Mouse (Mus musculus): ENCODE results near the gene Map4k4.

The Map4k4 gene

DNA sequence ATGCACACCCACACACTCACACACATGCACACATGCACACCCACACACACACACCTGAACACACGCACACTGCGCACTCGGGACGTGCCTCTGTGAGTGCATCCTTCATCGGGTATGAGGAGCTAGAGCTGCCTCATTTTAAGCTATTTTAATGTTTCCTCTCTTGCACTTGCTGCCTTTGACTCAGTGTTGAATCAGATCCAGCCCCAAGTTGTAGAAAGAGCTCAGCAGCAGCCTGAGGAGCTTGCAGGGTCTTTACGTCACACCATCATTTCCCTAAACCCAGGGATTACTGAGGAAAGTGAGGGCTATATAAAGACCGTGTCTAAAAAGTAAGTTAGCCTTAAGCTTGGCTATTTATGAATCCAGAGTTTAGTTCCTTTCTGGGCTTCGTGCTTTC, 62.1 kb downstream of the Map4k4 start:
- DNase-seq (ENCODE audit: low spot score in 2 of 2), result no peak

DNA sequence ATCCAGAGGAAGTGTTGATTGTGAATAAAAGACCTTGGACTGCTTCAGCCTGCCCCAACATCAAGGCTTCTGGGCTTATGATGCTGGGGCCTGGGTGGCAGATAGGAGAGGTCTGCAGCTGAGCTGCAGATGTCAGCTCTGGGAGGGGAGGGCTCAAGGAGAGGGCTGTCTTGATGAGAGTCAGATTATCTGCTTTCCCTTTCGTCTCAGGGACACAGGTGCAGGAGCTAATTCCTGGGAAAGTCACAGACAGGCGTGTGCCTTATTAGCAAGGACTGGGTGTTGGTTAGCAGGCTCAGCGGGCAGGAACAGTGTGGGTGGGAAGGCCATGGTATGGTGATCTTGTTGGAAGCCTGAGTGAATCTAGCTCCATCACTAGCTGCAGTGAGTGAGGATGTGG, 63.1 kb downstream of the Map4k4 start:
- DNase-seq (ENCODE audit: low spot score in 2 of 2), result no peak

DNA sequence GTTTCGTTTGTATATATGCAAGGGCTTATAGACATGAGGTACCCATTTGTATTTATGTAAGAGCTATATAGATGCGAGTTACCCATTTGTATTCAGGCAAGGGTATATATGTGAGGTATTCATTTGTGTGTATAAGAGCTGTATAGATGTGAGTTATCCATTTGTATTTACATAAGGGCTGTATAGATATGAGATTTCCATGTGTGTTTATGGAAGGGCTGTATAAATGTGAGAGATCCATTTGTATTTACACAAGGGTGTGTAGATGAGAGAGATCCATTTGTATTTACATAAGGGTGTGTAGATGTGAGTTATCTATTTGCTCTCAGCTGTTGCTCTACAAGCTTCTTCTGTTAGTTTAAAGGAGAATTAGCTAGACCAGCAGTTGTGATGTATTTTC, 63.7 kb downstream of the Map4k4 start:
- no peak for DNase-seq (ENCODE audit: low spot score in 2 of 2)

DNA sequence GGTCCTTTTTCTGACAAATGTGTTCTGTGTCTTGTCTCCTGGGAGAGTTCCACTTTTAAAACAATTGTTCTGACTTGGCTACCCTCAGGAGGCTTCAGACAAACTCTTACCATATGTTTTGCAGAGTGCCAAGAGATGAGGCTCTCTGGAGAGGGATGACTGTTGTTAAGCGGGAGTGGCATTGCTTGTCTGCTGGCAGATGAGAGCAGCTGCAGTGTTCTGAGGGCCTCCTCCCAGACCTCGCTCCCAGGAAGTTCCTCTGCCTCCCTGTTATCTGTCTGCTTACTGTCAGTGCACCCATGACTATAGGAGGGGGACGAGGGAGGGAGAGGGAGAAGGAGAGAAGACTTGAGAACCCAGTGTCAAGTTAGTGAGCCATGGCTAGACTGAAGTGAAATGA, 64.7 kb downstream of the Map4k4 start:
- no peak for DNase-seq (ENCODE audit: low spot score in 2 of 2)

DNA sequence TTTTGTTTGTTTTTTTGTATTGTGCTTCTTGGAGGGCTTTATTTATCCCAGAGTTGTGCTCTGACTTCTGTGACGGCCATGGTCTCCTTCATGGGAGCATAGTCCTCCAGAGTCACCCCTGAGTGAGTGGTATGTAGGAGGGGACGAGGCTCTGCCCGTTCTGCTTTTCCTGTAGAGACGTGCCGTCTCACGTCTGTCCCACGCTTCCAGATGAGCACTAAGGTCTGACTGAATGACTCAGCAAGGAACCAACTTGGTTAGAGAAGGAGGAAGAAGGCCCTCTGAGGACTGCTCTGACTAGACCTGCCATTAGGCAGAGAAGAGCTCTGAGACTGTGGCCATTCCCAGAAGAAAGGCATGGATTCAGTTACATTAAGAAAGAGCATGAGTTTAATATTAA, 68.3 kb downstream of the Map4k4 start:
- DNase-seq (ENCODE audit: low spot score in 2 of 2), result no peak

DNA sequence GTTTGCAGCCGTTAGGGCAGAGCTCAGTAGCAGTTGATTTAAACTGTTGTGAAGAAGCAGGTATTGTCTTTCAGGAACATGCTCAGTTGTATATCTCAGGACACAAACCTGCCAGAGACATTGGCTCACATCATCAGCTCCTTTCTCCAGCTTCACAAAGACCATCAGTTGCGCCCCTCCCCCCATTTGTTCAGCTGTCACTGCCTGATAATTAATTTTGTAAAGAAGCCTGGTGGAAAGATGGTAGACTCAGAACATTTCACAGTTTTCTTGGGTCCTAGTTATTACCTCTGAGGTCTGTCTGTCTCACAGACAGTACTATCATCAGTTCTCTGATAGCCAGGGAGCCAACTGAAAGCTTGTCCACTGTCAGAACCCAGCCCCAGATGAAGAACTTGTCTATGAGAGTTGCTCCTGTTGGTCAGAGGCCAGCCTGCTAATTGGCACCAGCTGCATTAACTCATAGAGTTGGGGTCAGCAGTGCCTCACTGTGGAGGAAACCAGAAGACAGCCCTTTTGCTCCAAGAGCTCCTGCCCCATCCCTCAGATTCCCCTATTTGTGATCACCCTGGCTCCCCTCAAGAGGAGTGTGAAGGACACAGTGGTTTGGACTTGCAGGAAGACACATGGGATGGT, 69.2 kb downstream of the Map4k4 start:
- DNase-seq (ENCODE audit: low spot score in 2 of 2), result no peak

DNA sequence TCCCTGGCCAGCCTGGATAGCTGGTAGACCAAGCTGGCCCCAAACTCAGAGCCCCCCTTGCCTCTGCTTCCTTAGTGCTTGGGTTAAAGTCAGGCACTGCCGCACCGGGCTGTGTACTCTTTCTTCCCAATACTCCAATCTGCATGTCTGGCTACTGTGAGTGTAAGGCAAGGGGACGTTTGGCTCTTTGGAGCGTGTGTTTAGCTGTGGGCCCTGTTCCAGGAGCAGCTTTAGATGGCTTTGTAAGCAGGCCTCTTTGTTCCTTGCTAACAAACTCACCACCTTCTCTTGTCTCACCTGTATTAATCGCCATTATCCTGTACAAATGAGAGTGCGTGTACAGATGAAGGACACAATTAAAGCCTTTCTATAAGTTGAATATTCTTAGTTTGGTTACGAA, 71.7 kb downstream of the Map4k4 start:
- DNase-seq (ENCODE audit: low spot score in 2 of 2), result no peak

DNA sequence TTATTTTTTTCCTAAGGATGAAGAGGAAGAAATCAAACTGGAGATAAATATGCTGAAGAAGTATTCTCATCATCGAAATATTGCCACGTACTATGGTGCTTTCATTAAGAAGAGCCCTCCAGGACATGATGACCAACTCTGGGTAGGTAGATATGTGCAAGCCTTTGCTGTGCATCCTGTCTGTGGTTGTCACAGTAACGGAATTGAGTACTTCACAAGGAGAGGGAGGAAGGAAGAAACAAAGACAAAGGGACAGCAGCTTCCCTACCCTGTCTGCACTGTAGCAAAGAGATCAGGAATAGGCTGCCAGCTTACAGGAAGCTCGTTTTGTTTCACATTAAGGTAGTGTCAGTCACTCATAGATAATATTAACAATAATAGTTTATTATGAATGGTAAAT, 73.2 kb downstream of the Map4k4 start:
- no peak for DNase-seq (ENCODE audit: low spot score in 2 of 2)

DNA sequence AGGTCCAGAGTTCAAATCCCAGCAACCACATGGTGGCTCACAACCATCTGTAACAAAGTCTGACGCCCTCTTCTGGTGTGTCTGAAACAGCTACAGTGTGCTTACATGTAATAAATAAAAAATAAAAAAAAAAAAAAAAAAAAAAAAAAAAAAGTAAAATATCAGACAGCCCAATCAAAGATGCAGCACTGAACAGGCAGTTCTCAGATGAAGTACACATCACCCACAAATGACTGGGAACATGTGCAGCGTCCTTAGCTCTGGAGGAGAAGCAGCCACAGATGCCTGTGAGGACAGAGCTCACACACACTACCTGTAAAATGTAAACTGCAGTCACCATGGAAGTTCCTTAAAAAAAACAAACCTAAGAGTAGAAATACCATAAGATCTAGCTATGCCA, 74.3 kb downstream of the Map4k4 start:
- DNase-seq (ENCODE audit: low spot score in 2 of 2), result no peak

DNA sequence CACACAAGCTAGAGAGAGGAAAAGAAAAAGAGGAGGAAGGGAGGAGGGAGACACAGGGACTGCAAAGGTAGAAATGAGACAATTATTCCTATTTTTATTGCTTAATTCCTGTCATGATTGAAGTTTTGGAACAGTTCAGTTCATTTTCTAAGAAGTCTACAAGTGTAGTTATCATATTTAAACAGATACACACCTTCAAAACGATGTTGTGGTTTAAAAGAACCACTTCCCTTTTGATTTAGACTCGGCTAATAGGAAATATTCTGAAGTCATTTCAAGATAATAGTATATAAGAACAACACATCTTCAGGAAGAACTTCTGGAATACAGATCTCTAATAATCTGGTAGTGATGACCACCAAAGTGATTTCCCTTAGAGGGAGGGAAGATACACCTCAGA, 75.4 kb downstream of the Map4k4 start:
- no peak for DNase-seq (ENCODE audit: low spot score in 2 of 2)

DNA sequence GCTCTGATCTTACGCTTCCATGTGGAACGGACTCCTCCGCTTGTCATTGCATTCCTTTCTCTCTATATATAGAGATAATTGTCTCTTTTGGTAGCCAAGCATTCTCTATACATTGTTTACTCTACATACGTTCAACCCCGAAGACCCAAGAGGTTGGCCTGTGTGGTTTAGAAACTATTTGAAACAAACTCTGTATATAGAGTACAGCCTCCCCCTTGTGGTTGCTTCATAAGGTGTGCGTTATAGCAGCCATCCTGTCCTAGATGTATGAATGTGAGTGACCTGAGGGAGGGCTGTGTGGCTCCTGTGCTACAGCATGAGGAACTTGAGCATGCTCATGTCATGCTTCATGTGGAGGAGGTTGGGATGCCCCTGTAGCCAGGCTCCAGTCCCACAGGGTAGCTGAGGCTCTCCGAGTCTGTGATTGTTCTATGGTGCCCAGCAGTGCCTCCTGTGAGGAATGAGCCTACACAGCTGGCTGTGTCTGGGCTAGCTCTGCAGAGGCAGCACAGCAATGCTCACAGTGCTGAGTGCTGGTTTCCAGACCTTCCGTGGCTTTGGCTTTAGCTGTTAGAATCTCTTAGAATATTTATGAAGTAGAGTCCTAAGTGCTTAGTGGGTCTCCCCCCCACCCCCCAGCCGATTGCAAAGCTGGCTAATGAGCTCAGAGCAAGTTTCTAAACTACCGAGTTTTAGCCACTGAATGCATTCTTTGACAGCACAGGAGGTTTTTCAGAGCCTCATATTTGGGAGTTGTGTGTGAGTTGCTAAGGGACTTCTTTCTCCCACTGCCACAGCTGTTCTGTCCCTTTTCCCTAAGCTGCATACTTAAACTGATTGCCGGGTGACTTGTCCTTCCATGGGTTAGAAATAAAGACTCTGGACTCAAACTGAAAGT, 76.4 kb downstream of the Map4k4 start:
- DNase-seq (ENCODE audit: low spot score in 2 of 2), result no peak

DNA sequence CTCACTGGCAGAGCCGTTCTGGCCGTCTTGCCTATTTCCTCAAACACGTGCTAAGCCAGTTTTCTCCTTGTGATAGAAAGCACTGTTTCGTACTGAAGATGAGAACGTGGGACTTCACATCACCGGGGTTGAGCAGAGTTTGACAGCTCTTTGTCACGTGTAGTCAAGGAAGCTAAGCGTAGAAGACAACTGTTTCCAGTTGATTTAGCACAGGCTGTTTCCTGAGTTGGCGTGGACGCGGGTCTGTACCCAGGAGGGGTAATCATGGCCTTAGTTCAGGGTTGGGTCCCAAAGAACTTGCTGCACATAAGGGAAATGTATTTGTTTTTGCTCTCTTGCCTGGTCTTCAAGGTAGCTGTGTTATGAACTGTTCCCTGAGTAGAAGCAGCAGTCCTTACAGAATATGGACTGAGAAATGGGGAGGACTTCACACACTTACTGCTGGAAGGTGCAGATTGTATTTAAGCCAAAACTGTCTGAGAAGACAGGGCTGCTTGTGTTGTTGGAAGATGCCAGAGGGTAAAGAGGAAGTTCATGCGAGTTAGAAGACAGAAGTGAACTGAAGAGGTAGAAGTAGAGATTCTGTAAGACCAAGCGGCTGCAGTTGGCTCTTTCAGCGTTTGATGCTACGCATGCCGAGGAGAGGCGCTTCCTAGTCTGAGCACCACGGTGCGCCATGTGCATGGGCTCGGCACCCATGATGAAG, 78.2 kb downstream of the Map4k4 start:
- no peak for DNase-seq (ENCODE audit: low spot score in 2 of 2)

DNA sequence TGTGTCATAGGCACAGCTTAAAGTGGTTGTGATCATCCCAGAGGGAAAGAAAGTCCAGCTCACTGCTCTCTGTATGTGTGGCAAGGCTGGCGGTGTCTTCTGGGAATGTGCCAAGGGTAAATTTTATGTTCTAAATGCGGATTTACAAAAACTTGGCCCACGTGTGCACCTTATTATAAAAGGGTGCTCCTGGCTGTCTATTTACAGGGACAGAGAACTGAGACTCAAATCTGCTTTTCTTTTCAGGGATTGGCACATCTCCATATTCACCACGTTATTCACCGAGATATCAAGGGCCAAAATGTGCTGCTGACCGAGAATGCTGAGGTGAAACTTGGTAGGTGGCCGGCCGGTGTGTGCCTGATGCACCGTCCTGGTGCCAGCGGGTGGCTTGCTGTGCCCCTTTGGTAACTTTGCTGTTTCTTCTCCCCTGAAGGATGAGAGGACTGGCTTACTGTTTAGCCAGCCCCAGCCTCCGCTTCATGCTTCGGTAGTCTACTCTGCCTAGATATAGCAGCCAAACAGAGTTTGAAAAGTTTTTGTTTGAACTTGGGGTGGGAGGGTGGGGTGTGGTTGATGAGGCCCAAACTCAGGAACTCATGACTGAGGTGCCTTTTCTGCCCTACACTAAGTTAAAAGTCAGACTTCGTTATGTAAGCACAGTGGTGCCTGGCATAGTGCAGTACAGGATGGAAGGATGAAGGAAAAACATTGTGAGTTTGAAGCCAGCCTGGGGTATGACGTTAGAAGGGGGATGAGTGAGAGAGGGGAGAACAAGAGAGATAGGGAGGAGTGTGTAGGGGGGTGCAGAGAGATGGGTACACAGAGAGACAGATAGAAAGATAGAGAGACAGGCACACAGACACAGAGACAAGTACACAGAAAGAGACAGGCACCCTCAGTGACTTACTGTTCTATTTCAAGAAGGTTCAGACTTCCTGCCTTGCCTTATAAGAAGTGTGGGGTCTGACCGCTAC, 79.9 kb downstream of the Map4k4 start:
- DNase-seq (ENCODE audit: low spot score in 2 of 2), result no peak

DNA sequence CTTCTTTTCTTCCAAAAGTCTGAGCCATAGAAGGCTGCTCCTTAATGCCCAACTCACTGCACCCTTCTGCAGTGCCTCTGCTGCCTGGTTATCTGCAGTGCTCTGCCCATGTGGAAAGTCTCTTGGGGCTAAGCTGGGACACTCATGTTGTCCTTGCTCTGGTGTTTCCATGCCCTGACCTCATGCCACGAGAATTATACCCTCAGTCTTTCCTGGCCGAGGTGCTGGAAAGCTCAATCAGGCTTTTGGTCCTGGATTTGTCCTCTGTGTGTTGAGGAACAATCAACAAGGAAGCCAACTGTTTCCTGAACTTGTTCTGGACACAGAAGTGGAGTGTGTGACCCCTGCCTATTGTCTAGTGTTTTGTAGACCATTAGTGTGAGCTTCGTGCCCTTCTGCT, 81.3 kb downstream of the Map4k4 start:
- DNase-seq (ENCODE audit: low spot score in 2 of 2), result peak; percentile 54 to 58

DNA sequence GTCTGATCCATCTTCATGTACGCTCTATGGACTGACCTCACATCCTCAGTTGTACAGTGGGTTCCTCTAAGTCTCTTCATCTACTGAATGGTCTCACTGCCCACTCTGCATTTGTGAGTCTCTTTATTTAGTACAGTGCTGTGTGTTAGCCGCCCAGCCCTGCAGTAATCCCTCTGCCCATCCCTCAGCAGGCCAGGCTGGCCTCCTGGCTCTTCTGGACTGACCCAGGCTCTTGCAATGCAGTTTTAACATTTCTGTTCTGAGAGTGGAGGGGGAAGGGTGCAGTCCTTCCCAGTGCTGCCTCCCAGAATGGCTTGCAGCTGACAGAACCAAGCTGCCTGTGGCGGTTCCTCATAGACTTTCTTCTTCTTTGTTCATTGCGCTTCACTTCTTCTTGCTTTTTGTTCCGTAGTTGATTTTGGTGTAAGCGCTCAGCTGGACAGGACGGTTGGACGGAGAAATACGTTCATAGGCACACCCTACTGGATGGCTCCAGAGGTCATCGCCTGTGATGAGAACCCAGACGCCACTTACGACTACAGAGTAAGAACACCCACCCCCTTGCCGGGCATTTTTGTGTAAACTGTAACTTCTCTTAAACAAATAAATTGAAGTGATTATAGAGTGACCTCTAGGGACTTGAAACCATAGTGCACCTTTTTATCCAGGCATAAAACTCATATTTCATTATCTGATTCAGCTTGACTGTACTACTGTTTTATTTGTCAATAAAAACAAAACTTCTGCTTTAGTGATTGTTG, 82.2 kb downstream of the Map4k4 start:
- no peak for DNase-seq (ENCODE audit: low spot score in 2 of 2)

DNA sequence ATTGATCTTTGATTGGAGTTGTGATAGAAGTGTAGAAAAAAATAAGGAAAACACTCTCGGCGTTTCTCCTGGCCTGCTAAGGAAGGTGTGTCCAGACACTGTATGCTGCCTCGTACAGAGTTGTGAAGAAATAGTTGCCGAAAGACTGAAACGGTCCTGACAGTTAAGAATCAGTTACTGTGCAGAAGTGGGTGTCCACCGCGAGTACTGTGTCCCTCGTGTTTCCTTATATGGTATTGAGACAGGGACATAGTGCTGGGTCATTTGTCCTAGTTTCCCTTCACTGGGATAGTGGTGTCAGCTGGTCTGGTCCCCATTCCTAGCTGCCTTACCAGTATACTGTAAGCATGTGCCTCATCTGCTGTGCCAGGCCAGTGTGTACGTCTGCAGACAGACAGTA, 83.6 kb downstream of the Map4k4 start:
- DNase-seq (ENCODE audit: low spot score in 2 of 2), result no peak

DNA sequence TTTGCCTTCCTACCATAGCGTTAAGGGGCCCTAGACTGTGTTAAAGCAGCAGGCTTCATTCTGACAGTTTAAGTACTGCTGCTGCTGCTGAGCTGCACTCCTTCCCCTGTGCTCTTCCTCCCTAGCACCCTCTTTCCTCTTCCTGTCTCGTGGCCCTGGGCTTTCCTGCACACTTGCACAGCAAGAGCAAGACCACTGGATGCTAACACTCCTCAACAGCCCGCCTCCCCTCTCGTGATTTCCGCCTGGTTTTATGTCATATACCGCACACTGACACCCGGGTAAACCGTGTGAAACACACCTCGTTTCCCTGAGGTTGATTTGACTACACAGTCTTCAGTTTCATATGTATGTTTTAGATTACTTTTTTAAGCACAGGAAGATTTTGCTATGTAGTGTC, 86.1 kb downstream of the Map4k4 start:
- no peak for DNase-seq (ENCODE audit: low spot score in 2 of 2)

DNA sequence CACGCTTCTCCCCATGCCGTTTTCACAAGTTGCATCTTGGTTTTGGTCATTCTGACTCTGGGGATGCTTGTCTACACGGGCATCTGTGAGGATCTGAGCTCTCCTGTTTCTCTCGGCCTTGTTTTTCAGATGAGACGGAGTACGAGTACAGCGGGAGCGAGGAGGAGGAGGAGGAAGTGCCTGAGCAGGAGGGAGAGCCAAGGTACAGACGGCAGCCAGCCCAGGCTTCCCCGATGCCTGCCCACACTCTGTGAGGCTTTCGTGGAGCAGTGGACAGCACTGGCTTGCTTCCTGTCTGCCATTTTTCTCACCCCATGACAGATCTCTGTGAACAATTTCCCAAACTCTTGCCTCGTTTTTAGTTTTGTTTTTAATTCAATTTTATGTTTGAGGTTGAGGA, 88.1 kb downstream of the Map4k4 start:
- no peak for DNase-seq (ENCODE audit: low spot score in 2 of 2)

DNA sequence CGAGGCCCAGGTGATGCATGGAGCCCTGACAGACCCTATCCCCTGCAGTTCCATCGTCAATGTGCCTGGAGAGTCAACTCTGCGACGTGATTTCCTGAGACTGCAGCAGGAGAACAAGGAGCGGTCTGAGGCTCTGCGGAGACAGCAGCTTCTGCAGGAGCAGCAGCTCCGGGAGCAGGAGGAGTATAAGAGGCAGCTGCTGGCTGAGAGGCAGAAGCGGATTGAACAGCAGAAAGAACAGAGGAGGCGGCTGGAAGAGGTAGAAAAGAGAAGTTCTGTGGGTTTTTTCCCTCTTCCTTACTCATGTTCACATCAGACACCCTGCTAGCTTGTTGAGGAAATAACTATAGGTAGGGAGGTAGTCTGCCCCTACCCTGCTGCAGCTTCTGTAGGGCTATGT, 89.3 kb downstream of the Map4k4 start:
- DNase-seq (ENCODE audit: low spot score in 2 of 2), result no peak

DNA sequence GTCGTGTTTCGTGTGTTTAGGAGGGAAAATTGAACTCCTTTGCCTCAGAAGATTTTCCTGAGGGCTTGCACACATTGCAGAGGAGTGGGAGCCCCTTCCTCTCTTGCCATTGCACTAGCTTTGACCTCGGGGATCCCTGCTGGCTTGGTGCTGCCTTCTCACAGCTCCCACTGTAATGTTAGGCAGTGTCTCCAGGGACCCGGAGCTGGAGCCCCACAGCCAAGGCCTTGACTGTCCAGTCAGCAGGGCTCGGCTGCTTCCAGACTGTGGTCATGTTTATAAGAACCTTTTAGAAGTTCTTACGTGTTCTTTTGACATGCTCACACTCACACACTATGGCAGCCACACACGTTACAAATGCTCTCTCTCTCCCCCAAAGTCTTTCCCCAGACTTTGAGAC, 93.2 kb downstream of the Map4k4 start:
- no peak for DNase-seq (ENCODE audit: low spot score in 2 of 2)

DNA sequence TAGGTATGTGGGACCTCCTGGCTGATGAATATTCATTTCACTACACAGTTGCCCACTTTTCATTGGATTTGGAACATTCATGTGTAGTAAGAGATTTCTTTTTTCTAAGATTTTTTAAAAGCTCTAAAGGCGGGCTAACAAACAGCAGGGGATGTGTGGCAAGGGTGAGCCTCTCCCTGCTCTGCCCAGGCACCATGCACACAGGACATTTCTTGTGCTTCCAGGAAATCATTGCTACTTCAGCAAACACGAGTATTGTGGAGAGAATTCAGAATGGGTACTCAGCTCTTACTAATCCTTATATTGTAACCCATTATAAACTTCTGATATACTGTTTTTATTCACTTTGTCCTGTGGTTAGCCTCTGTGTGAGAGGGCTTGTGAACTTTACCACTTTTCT, 94.9 kb downstream of the Map4k4 start:
- DNase-seq (ENCODE audit: low spot score in 2 of 2), result no peak

Measured in heart, adult 9 months (tissue).